Mouse (Mus musculus) liver, adult 2 months (tissue): ENCODE measurements around the gene Ngfr.

Experiments
- CTCF ChIP-seq: fragments of 200-500 bp; IDR thresholded peaks from 2 replicates; pipeline ENCODE4 v1.5.1; 2011; ENCODE audit warnings: low read depth, low read length, control low read depth
- POLR2A ChIP-seq: fragments of 200-500 bp; IDR thresholded peaks from 2 replicates; pipeline ENCODE4 v1.6.1; 2011; ENCODE audit warnings: low read length, control low read depth; ENCODE audit not compliant: insufficient read depth; ENCODE audit errors: extremely low read depth

GRCm38 (mm10) chr11:95544546-95545327 is 42.8 kb downstream of the Ngfr start:
- TF ChIP-seq CTCF (no peak), POLR2A (no peak)
